Mouse (Mus musculus): Measurements from ENCODE around the gene Itgb1bp1.
A peak's percentile ranks its signal among the peaks of the same experiment; 100 is the strongest.

Itgb1bp1 gene

GRCm38 (mm10) chr12:21200613-21201012 is 85.5 kb downstream of the Itgb1bp1 start:
- DNase-seq (ENCODE audit: low spot score), result no peak

- DNase-seq (ENCODE audit: low spot score), result peak; percentile 15
Measured at GRCm38 (mm10) chr12:21196420-21196819, 89.7 kb downstream of the Itgb1bp1 start.

GRCm38 (mm10) chr12:21195497-21195896 is 90.6 kb downstream of the Itgb1bp1 start:
- no peak for DNase-seq (ENCODE audit: low spot score)

GRCm38 (mm10) chr12:21191546-21191945 is 94.5 kb downstream of the Itgb1bp1 start:
- no peak for DNase-seq (ENCODE audit: low spot score)

All from adipocyte (in vitro differentiated cells).